Mouse (Mus musculus) megakaryocyte-erythroid progenitor cell, adult 5-6 weeks (primary cell): Measurements from ENCODE around the gene Slc22a23. TPM values are rescaled to one million over a fixed set of nuclear protein-coding genes. Genes with fewer than 3 reads are reported as not detected.
A peak's percentile ranks its signal among the peaks of the same experiment; 100 is the strongest.

Source experiments
- ATAC-seq: replicated peaks from 2 replicates; pipeline ENCODE4 v1.8.0; 2016; ENCODE audit warnings: mild to moderate bottlenecking, inconsistent platforms; ENCODE audit not compliant: severe bottlenecking, poor library complexity, low FRiP score, low TSS enrichment
- total RNA-seq, 2 experiments: library from RNA; stranded (forward) in 1 of 2; stranded (reverse) in 1 of 2; fragments of 200-1000, 215-1000 nt in 1 of 2; fragments of >200 nt in 1 of 2; fragmentation: Nextera tagmentation in 1 of 2; gene quantifications; 2 replicates each; pipeline ENCODE4 v1.2.3; 2014 to 2017

The Slc22a23 gene
- total RNA-seq, 2 experiments from 2014 or later, result 29.1 to 35.5 TPM

DNA sequence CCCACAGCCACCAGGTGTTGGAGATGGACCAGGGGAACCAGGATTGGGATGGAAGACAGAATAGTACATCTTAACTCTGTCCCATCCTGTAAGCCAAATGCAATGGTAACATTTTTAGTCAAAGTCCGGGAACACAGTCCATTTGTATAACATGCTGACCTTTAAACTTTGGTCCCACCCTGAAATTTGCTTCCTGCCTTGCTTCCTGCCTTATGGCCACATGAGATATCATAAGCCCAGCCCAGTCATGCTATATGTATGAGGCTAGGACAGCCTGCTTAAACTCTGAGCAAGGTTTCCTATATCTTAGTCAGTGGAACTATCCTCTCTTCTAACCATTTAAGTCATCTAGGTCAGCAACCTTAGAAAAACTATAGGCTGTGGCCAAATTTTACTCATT, 70.1 kb downstream of the Slc22a23 start:
- no peak for ATAC-seq

DNA sequence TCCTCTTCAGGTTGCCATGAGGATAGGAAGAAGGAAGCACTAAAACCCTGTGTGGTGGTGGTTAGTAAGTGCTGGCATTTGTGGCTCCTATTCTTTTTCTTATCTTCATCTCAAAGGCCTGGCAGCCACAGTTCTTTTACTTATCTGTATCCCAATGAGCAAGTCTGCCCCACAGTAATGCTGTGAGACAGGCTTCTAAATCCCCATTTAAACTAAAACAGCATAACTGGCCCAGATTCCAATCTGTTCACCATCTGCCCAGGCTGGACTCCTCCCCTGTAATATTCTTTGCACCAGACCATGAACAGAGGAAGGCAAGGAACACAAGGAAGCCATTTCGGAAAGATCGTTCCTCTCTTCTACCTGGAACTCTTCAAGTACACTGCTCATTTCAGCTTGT, 70.6 kb downstream of the Slc22a23 start:
- ATAC-seq, result peak; percentile 40

DNA sequence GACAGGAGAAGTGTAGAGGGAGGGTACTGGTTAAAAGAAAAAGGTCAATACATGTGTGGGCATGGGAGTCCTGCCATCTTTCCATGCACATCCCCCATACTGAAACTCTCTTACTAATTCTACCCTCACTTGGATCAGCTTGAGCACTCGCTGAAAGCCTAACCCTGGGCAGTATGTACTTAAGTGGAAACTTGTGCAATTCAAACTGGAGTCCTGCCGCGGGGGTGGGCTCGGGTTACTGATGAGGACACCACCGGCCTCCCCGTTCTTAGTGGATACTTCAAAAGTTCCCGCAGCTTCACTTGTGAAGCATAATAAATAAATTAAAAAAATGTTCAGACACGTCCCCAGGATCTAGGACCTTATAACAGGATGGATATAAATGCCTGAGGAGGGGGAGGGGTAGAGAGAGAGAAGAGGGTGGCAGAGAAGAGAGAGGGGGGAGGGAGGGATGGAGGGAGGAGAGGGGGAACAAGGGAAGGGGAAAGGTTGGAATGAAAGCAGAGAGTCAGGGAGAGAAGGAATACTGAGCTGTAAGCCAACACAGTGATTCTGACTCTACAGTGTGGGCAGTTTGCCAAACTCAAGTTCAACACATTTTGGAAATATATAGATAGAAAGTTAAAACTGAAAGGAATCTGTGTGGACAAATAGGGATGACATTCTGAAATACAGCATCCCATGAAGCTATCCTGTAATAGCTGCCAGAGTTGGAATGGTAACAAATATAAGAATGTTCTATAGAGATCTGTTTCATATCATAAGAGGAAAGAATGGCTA, 72.5 kb downstream of the Slc22a23 start:
- ATAC-seq, result no peak

DNA sequence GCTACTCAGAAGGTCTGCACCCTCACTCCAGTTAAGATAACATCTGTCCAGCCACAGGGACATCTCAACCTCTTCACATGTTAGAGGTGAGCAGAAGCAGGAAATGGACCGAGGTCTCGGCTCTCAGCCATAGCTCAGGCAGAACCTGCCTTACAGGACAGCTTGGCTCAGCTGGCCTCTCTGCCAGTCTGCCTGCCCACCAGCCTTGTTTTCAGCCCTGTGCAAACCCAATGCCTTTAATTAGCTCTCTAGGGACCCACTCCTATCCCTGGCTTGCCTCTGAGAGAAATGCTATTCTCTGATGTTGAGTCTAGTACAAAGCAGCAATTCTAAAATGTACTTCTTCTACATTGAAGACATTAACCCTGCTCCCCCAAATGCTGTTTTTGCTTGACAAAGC, 73.3 kb downstream of the Slc22a23 start:
- peak; percentile 14; the same call in 1 of the 2 replicates for ATAC-seq

DNA sequence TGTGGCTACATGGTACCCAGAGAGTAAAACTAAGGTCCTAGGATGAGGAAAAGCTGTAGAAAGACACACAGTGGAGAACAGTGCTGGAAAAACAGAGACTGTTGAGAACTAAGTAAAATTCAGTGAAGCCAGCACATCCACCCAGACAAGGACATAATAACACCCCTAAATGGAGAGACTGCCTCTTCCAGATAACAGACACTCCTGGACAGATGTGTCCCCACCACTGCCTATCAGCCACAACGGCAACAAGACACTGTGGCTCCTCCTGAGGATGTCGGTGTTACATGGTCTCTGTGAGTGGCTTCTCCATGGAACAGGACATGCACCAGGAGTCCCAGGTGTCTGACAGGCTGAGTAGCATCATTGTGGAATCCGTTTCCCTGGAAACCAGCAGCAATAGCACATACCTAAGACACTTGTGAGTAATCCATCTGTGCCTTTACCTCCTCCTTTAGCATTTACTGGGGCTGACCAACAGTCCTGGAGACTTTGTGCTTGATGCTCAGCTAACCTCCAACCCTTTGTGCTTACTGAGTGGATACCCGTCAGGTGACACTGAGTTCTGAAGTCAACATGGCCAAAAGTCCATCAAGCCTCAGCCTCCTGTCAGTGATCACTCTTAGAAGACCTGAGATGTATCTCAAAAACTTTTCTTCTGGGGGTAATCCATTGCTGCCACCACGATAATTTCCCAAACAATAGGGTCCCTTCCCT, 73.9 kb downstream of the Slc22a23 start:
- ATAC-seq, result peak; percentile 83

DNA sequence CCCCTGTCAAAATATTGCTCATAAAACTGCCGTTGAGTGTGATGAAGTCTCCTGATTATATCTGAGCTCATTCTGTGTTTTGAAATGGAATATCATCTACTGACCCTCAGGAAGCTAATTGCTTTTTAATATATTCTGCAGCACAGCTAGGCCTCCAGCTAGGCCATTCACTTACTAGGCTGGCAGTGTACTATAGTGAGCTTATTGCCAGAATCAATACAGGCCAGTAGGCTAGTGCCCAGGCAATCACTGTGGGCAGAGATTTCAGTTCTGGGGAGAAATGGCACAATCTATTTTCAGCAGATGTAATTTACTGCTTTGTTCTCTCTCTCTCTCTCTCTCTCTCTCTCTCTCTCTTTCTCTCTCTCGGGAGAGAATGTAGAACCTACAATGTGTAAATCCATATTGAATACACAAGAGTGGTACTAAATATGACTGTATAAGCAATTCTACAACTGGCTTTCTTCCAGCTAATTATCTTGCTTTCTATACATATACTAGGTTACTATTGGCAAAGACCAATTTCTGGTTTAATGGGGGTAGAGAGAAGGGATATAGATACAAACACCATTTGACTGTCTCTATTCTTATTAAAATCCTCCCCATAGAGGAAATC, 75.5 kb downstream of the Slc22a23 start:
- ATAC-seq, result no peak

DNA sequence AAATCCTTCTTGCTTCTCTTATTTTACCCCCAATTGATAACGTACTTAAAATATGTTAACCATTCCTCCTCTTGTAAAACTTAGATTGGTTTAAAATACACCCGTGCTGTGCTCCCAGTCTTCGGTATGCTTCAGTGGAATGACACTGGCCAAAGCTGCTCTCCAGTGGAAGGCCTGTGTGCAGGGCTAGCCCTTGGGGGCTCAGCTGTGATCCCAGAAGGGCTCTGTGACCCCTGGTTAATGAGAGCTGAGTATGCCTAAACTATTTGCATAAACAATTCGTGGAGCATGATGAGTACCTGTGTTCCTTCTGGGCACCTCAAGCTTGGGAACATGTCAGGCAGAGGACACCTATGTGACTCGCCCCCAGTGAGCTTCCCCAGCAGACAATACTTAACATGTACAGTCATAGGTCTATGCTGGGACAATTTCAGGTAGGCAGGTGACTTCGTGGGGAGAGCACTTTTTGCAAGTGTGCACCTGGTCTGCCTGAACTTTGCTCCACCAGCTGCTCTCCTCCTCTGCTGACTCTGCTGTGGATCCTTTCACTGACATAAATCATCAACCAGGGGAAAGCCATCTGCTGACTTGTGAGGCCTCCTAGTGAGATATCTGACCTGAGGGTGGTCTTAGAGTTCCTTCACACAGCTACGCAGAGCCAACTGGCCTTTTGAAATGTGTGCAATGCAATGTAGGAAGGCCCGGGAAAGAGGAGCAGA, 77.9 kb downstream of the Slc22a23 start:
- ATAC-seq, result no peak

DNA sequence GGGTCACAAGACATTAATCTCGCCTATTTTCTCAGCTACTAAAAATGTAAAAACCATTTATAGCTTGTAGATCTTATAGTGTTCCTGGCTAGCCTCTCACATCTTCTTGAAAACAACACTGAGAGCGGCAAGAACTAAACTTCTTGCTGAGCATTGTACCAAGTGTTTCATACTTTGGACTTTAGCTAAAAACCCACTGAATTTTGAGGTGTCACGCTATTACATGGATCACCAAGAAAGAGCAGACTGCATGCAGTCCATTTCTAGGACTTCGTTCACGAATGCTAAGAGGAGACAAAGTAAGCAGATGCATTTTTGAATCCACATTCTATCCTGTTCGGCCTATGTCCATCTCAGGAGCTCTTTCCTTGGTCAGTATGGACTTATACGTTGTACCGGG, 78.9 kb downstream of the Slc22a23 start:
- ATAC-seq, result no peak

DNA sequence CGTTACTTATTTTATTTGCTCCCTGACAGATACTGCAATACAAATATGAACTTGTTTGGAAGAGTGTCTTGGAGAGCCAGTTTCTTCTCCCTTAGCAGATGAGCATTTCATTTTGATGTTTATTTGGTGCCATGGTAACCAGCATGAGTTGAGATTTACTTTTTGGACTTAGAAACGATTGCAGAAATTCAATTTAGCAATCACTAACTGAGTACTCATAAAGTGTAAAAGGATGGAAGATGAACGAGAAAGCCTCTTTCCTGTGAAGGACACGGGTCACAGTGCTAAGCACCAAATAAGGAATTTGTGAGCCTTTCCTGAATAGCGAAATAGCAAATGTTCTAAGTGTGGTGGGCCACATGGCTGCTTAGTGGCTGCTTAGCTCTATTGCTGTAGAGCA, 79.4 kb downstream of the Slc22a23 start:
- no peak for ATAC-seq

DNA sequence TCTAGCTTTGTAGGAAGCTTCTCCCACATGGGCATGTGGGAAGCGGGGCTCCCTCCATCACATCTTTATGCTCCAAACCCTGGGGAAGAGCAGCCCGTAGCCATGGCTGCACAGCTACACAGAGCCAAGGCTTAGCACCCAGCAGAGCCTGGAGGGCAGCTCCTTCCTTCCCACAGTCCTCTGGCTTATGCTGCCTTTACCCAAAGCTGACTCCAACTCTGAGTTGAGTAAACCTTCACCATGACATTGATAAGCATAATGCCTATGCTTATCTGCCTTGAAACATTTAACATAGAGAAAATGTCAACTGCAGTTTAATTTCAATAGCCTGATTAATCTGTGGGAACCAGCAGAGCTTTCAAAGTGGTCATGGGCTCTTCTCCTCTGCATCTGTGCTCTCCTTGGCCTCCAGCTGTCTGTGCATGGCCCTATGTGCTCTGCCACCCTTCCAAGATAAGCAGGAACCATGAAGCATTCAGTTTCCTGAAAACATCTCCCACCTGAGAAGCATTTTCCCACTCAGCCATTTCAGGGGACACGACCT, 79.9 kb downstream of the Slc22a23 start:
- peak; percentile 95 for ATAC-seq

DNA sequence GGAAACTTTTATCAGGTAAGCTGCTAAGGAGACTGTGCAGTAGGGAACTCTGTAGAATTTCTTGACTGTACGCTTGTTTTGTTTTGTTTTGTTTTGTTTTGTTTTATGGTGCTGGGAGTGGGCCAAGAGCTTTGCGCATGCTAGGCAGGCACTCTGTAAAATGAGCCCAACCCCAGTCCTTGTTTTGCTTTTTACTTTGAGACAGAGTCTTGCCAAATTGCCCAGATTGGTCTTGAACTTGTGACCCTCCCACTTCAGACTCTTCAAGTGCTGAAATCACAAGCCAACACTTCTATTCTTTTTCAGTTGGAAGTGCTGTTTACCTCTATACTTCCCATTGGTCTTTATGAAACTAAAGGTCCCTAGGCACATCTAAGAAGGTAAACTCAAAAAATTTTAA, 80.5 kb downstream of the Slc22a23 start:
- no peak for ATAC-seq

DNA sequence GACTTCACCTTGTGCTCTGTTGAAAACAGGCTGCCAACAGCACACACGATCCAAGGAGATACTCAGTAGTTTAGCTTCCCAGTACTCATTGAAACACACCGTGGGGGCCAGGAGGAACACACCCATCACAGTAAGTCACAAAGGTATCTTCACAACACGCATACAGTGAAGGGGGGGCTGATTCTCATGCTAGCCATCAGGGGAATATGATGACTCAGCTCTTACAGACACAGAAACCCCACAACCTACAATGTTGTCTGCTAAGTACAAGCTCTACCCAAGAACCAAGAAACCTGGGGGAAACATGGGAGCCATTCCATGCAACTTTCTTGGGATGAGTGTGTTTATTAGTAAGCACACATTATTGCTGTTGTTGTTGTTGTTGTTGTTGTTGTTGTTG, 86.2 kb downstream of the Slc22a23 start:
- ATAC-seq, result no peak

DNA sequence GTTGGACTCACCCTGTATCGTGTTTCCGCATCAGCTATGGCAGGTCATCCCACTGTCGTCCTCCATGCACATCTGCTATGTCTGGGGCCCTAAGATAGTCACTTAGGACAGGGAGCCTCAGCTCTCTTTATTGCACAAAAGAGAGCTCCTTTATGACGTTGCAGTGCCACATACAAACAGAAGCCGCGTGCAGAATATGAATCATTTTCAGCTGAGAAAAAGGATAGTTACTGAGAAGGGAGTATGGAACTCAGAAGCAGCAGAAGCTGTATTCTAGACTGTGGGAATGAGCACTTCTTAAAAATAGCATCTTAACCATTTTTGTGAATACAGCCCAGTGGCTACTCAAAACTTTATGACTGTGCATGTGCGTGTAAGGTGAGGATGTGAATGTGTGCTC, 87.8 kb downstream of the Slc22a23 start:
- no peak for ATAC-seq

DNA sequence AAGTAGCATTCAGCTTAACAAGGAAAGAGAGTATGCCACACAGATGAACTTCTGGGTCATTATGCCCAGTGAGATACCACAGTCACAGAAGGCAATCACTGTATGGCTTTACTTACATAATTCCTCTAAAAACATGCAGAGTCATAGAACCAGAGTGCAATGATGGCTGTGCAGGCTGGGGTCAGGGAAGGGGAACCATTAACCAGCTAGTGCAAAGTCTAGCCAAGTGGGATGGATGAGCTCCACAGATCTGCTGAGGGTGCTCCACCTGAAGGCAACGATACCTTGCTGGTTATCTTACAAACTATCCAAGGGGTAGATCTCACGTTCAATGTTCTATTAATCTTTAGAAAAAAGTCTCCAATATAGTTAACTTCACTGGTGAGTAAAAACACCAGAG, 88.3 kb downstream of the Slc22a23 start:
- ATAC-seq, result no peak

DNA sequence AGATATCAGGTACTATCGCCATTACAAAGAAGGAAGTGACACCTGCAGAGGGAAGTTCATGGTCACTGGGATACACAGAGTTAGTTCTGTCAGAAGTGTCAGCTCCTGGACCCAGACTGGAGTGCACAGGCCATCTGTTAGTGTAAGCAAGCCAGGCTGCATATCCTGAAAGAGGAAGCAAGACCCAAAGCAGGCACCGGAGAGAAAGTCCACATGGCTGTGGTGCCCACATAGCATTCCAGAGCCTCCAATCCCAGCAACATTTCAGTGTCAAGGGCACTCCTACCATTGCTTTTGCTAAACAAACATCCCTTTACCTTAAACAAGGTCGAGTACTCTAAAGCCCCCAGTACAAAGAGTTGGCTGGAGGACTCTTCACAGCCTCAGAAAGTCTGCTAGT, 89.7 kb downstream of the Slc22a23 start:
- no peak for ATAC-seq

DNA sequence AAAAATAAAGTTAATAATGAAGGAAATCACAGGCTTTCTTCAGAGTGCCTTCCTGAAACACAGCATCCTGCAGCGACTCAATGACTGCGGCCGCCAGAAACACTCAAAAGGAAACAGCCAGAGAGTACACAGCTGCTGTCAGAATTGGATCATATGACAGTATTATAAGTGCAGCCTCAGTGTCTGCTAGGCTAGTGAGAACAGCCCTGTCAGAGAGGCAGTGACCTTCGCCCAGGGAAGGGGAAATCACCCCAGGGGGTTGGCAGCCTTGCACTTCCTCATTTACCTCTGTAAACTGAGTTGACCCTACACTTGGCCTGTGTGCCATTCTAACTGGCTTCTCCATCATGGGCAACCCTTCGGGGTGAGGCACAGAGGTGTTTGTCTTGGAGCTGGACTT, 90.3 kb downstream of the Slc22a23 start:
- no peak for ATAC-seq

DNA sequence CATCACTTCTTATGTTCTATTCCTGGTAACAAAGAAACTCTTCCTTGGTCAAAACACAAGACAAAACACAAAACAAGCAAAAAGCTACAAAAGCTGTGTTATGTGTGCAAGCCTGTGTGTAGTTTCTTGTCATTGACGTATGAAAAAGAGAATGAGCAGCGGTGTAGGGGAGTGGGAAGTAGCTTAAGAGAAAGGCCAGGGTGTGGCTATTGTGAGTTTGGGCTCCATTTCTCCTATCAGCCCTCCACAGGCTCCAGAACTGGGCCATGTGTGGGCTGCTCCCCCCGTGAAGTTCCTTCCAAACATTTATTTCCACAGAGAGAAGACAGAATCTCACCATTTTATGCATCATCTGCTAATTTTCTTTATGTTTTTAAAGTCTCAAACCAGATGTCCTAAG, 91.2 kb downstream of the Slc22a23 start:
- peak; percentile 68 for ATAC-seq

DNA sequence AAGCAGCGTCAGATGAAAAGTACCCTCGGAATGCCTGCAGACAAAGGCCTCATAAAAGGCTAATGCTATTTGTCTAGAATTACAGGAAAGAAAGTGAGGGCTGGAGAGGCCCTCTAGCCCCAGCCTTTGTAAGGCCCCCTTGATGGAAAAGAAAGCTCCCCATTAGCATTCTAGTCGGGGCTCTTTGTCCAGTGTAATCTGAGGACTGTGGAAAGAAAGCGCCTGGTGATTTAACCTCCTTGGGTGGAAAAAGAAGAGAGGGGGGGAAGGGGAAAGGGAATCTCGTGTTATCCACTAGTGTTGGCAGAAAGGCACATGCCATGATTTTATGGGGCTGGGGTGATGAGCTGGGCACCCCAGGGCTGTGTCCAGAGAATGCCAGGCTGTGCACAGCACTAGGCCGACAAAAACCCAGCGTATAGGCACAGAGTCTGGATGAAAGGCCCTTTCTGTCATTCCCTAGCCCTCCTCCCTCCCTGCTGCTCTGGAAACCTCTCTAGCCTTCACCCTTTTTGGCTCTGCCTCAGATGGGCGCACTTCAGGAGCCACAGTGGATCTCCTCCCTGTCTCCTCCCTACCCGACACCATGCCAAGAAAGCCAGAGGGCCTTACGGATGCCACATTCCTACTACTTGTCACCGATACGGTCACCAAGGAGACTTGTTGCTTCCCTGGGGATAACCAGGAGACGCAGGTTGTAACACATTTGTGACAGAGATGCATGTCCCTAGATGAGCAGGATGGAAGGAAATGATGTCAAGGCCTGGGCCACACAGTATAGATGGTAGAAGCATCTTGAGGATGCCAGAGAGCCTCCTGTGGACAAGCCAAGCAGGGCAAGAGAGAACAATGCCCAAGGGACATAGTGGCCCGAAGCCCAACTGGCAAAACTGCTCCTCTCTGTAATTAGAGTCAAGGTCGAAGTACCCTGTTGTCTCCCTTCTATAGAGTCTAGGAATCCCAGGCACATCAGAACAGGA, 95.8 kb downstream of the Slc22a23 start:
- ATAC-seq, result no peak

DNA sequence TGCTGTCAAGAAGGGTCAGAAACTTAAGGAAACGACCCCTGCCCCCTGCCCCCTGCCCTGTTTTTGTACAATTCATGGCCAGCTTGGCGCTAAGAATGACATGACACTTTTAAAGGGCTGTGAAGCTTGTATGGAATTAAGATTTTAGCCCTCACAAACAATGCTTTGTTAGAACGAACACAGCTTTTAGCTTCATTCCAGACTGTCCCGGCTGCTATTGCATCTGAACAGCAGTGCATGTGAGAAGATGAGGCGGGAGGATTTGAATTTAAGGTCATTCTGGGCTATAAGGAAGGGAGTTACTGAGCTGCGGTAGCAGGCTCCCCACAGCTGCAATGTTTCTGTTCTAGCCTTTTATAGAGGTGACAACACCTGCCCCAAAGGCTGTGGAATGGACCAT, 96.9 kb downstream of the Slc22a23 start:
- no peak for ATAC-seq
